Mouse (Mus musculus): Measurements from ENCODE around the gene 2310003L06Rik.

The 2310003L06Rik gene

GRCm38 (mm10) chr5:87969201-87969600 is at the start of gene 2310003L06Rik, which contains the start of gene Gm28434:
TSS of gene 2310003L06Rik (plus strand) at chr5:87969459.
TSS of gene Gm28434 (plus strand) at chr5:87969517.
- DNase-seq, result no peak

DNA sequence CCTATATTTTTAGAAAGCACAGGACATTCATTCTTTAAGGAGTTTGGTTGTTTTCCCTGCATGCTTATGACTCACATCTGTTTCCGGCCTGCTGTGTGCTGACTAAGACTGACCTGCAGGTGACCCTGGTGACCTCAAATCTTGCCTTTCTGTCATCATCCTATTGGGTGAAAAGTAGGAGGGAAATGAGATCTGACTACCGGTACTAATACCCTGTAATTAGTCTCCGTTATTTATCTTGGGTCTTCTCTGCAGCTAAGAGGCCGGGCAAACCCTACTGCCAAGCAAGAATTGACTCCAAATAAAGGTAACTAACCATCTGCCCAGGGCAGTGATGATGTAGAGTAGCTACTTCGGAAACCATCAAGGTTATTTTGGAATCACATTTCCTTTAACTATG is 43.9 kb upstream of the 2310003L06Rik start, which contains the start of gene Csn3:
TSS of gene Csn3 (plus strand) at position 208 of the 400 bp plus-strand sequence.
- DNase-seq, result no peak

DNA sequence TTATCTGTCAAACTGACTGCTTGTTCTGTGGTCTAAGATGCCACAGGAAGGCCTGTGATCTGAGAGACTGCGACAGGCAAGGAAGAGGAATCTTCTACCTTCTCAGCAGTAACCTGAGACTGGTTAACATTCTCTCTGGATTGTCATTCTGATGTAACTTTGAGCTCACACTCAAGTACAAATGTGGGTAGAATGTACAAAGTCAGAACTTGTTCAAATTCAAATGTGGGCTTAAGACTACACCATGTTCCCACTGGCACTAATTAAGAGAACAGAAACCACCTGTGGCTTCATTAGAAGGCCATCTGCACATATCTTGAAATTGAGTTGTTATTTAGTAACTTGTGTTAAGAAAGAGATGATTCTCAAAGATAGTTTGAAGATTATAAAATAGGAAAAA is 37.7 kb upstream of the 2310003L06Rik start:
- DNase-seq, result no peak

- no peak for DNase-seq
These were observed 28.5 kb upstream of the 2310003L06Rik start for GRCm38 (mm10) chr5:87940752-87941151.

- no peak for DNase-seq
These were observed 26.7 kb upstream of the 2310003L06Rik start for GRCm38 (mm10) chr5:87942515-87942914.

DNA sequence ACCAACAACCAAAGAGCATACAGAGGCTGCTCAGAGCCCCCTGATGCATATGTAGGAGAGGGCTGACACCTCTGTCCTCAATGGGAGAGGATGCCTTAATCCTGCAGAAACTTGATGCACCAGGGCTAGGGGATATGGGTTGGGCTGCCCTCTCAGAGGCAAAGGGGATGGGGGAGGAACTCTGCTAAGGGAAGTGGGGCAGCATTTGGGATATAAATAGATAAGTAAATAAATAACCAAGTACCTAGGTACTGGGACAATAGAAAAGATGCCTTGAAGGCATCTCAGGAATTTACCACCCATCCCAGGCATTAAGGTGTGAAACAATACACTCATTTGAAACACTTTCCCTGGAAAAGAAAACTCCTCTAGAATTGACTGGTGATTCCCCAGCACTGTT is 17.4 kb upstream of the 2310003L06Rik start:
- DNase-seq, result no peak

GRCm38 (mm10) chr5:87979139-87979538 is 9.9 kb downstream of the 2310003L06Rik start, which contains the start of gene Cabs1:
TSS of gene Cabs1 (plus strand) at chr5:87979439.
- no peak for DNase-seq

- no peak for DNase-seq
These were observed 13.4 kb downstream of the 2310003L06Rik start for GRCm38 (mm10) chr5:87982468-87983214.

GRCm38 (mm10) chr5:88002249-88002648 is 33.0 kb downstream of the 2310003L06Rik start, which contains the start of gene Smr3a:
TSS of gene Smr3a (plus strand) at chr5:88002549.
- no peak for DNase-seq

DNA sequence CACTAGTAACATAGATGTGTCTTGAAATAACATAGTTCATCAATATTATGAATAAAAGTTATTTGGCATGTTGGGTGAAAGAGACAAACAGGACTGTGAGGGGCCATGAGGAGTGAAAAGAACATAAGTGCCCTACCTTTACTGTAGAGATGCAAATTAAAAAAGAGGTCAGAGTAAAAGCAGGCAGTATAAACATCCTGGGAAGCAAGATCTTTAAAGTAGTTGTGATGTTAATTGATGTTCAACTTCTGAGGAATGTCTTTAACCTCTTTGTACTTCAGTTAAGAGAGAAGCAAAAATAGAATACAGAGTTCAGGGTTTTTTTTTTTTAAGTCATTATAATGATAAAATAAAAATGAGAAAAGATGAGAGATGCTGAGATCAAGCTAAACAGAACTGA is 36.0 kb downstream of the 2310003L06Rik start:
- DNase-seq, result no peak

All from cerebellum, adult 18-20 months (tissue).